1 mouse cellular context compared by ENCODE assay signal in the genomic region with DNA sequence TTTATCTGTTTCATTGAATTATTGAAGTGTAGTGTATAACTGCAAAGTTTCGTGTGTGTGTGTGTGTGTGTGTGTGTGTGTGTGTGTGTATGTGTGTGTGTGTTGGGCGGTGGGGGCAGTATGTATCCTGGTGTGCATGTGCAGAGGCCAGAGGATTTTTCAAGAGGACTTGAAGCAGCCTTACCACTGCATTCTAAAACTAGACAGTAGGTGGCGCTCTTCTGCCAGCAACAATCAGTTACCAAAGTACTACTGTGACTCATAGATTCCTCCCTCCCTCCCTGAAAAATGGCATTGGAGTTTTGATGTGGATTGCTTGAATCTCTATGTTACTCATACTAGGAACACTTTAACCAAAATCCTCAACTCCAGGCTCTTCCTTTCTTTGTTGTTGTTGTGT.
TF ChIP-seq lines count a peak whose summit lies in the region.

No protein-coding gene starts in this region.

TF ChIP-seq in CH12.LX, 34 proteins besides CTCF, POLR2A, EP300 and RAD21 (continued from another document):
- TF ChIP-seq JUND (conservative IDR thresholded peaks at IDR 0.05; ENCODE audit: low read depth, low read length) = peak; percentile 99
- TF ChIP-seq NELFE (IDR thresholded peaks at IDR 0.05; ENCODE audit: low read depth, low read length) = peak; percentile 42; the same call in 1 of the 2 replicates
- TF ChIP-seq ZNF384 (IDR thresholded peaks at IDR 0.05; ENCODE audit: low read depth, low read length) = no peak
- TF ChIP-seq MEF2A (IDR thresholded peaks at IDR 0.05; ENCODE audit: borderline replicate concordance, low read depth, low read length) = peak; percentile 71; the same call in 1 of the 2 replicates
- peak; percentile 96 for TF ChIP-seq SMC3 (IDR thresholded peaks at IDR 0.05; ENCODE audit: low read depth, low read length)
- TF ChIP-seq HCFC1 (IDR thresholded peaks at IDR 0.05; ENCODE audit: low read depth, low read length) = no peak
TF ChIP-seq in CH12.LX: peak in this region for 9.
